Mouse (Mus musculus) midbrain, embryonic 15.5 days (tissue): ENCODE data around the gene Kctd18. TPM values are rescaled to one million over a fixed set of nuclear protein-coding genes. Genes with fewer than 3 reads are reported as not detected.
"Not testable (repeated sequence)": the region's sequence is repeated elsewhere in the genome, so short reads cannot be mapped to it uniquely, and the experiment has no call there.

ENCODE experiments used
- ATAC-seq: fragments of 200-750 bp; cut with Nextera tagmentation; replicated peaks from 2 replicates; pipeline ENCODE4 v1.8.0; 2017; ENCODE audit warnings: moderate TSS enrichment
- H3K27ac ChIP-seq: fragments of 300-500 bp; sonication (generic); 2 replicates; pipeline ENCODE4 v1.5.1; 2015; ENCODE audit warnings: mild to moderate bottlenecking, inconsistent platforms
- H3K27me3 ChIP-seq: fragments of 300-500 bp; sonication (generic); replicated peaks from 2 replicates; pipeline ENCODE4 v1.6.1; 2015; ENCODE audit warnings: inconsistent platforms
- H3K36me3 ChIP-seq: fragments of 300-500 bp; sonication (generic); replicated peaks from 2 replicates; pipeline ENCODE4 v1.6.1; 2015; ENCODE audit warnings: inconsistent platforms
- H3K4me1 ChIP-seq: fragments of 300-500 bp; sonication (generic); 2 replicates; pipeline ENCODE4 v1.6.1; 2015; ENCODE audit warnings: inconsistent platforms
- H3K4me2 ChIP-seq: fragments of 300-500 bp; sonication (generic); 2 replicates; pipeline ENCODE4 v1.6.1; 2015; ENCODE audit warnings: inconsistent platforms, mild to moderate bottlenecking, moderate library complexity
- H3K4me3 ChIP-seq: fragments of 300-500 bp; sonication (generic); 2 replicates; pipeline ENCODE4 v1.5.1; 2015; ENCODE audit warnings: mild to moderate bottlenecking, inconsistent platforms
- H3K9ac ChIP-seq: fragments of 300-500 bp; sonication (generic); 2 replicates; pipeline ENCODE4 v1.6.1; 2015; ENCODE audit warnings: mild to moderate bottlenecking, inconsistent platforms
- H3K9me3 ChIP-seq: fragments of 300-500 bp; sonication (generic); 2 replicates; pipeline ENCODE4 v1.6.1; 2016; ENCODE audit warnings: inconsistent platforms
- WGBS: fragments of 180-500 bp; shearing (Covaris S2); methylation state at CpG from one replicate; pipeline ENCODE4 v1.1.7; 2015; ENCODE audit warnings: mixed read lengths; 5-methylcytosine and 5-hydroxymethylcytosine counted together
- polyA plus RNA-seq: library from polyadenylated mRNA; unstranded; fragments of >200 nt; fragmentation: Nextera tagmentation; extraction: Ambion mirVana; gene quantifications from 2 replicates; pipeline ENCODE4 v1.2.1, GENCODE M21; 2015

The Kctd18 gene
- polyA plus RNA-seq, result 28.9 and 29.7 TPM in 2 replicates

GRCm38 (mm10) chr1:58018856-58019255 lies at the start of gene Kctd18:
Gene Kctd18, minus strand, starts transcription at chr1:58018956.
- Histone ChIP-seq H3K4me2 (no peak within 1 kb of the TSS), H3K9ac (no peak within 1 kb of the TSS), H3K27me3 (no peaks in the 10 kb centered on the region), H3K27ac (no peak within 1 kb of the TSS), H3K4me1 (no peaks in the 10 kb centered on the region), H3K9me3 (no peaks in the 10 kb centered on the region), H3K4me3 (no peak within 1 kb of the TSS), H3K36me3 (no peaks in the 10 kb centered on the region)
- ATAC-seq, result no peak
- WGBS, result 95% methylated on average over 7 of the region's 7 CpGs

GRCm38 (mm10) chr1:58065606-58066005 lies 46.9 kb upstream of the Kctd18 start:
- WGBS, result 76% methylated on average over 3 of the region's 3 CpGs
- H3K27me3 ChIP-seq, result no peaks in the 10 kb centered on the region
- no peak overlapping the region for H3K9ac ChIP-seq
- H3K4me3 ChIP-seq, result no peak overlapping the region
- no peak for ATAC-seq
- no peak overlapping the region for H3K27ac ChIP-seq
- no peaks in the 10 kb centered on the region for H3K9me3 ChIP-seq
- no peak overlapping the region for H3K4me2 ChIP-seq
- no peaks in the 10 kb centered on the region for H3K36me3 ChIP-seq
- no peaks in the 10 kb centered on the region for H3K4me1 ChIP-seq

- Histone ChIP-seq H3K4me1 (no peaks in the 10 kb centered on the region), H3K4me2 (no peak overlapping the region), H3K27ac (no peak overlapping the region), H3K4me3 (no peak overlapping the region), H3K9me3 (no peaks in the 10 kb centered on the region), H3K27me3 (no peaks in the 10 kb centered on the region), H3K36me3 (no peaks in the 10 kb centered on the region), H3K9ac (no peak overlapping the region)
- no peak for ATAC-seq
- WGBS, result 91% methylated on average over 5 of the region's 5 CpGs
Observed at GRCm38 (mm10) chr1:58065151-58065550, 46.4 kb upstream of the Kctd18 start.

- H3K9ac ChIP-seq, result no peak overlapping the region
Observed at GRCm38 (mm10) chr1:58062131-58062530, 43.4 kb upstream of the Kctd18 start.

GRCm38 (mm10) chr1:58058846-58059245 lies 40.1 kb upstream of the Kctd18 start:
- 93% methylated on average over 4 of the region's 4 CpGs for WGBS
- no peaks in the 10 kb centered on the region for H3K4me1 ChIP-seq
- H3K9ac ChIP-seq, result no peak overlapping the region
- no peak overlapping the region for H3K4me2 ChIP-seq
- no peaks in the 10 kb centered on the region for H3K36me3 ChIP-seq
- H3K4me3 ChIP-seq, result no peak overlapping the region
- no peaks in the 10 kb centered on the region for H3K9me3 ChIP-seq
- ATAC-seq, result no peak
- H3K27ac ChIP-seq, result no peak overlapping the region
- no peaks in the 10 kb centered on the region for H3K27me3 ChIP-seq

More at GRCm38 (mm10) chr1:58062131-58062530, 43.4 kb upstream of the Kctd18 start:
- WGBS, result 89% methylated on average over 7 of the region's 7 CpGs
- Histone ChIP-seq H3K27me3 (no peaks in the 10 kb centered on the region), H3K4me1 (no peaks in the 10 kb centered on the region), H3K36me3 (no peaks in the 10 kb centered on the region), H3K4me2 (no peak overlapping the region), H3K4me3 (no peak overlapping the region), H3K9me3 (no peaks in the 10 kb centered on the region), H3K27ac (no peak overlapping the region)
- no peak for ATAC-seq

- 80% methylated on average over 11 of the region's 11 CpGs for WGBS
- H3K9me3 ChIP-seq, result no peaks in the 10 kb centered on the region
- no peak overlapping the region for H3K4me2 ChIP-seq
- no peaks in the 10 kb centered on the region for H3K4me1 ChIP-seq
- H3K4me3 ChIP-seq, result no peak overlapping the region
- H3K27me3 ChIP-seq, result no peaks in the 10 kb centered on the region
- H3K36me3 ChIP-seq, result no peaks in the 10 kb centered on the region
- no peak overlapping the region; the same call in 1 of the 2 replicates for H3K9ac ChIP-seq
- no peak for ATAC-seq
- H3K27ac ChIP-seq, result no peak overlapping the region
Observed at GRCm38 (mm10) chr1:58056939-58057338, 38.2 kb upstream of the Kctd18 start.

- no peaks in the 10 kb centered on the region for H3K27me3 ChIP-seq
- H3K27ac ChIP-seq, result no peak overlapping the region
- H3K36me3 ChIP-seq, result no peaks in the 10 kb centered on the region
- H3K9me3 ChIP-seq, result no peaks in the 10 kb centered on the region
- H3K4me3 ChIP-seq, result no peak overlapping the region
- no peak for ATAC-seq
- 75% methylated on average over 13 of the region's 13 CpGs for WGBS
- H3K4me1 ChIP-seq, result no peaks in the 10 kb centered on the region
- H3K4me2 ChIP-seq, result no peak overlapping the region
- H3K9ac ChIP-seq, result no peak overlapping the region
Observed at GRCm38 (mm10) chr1:58056074-58056807, 37.5 kb upstream of the Kctd18 start.

- H3K9ac ChIP-seq, result no peak overlapping the region
- WGBS, result 77% methylated on average over 11 of the region's 11 CpGs
- no peak overlapping the region for H3K4me3 ChIP-seq
- no peak; the same call in 1 of the 2 replicates for ATAC-seq
- H3K27ac ChIP-seq, result no peak overlapping the region
- H3K4me2 ChIP-seq, result no peak overlapping the region
- H3K9me3 ChIP-seq, result no peaks in the 10 kb centered on the region
- no peaks in the 10 kb centered on the region for H3K27me3 ChIP-seq
- H3K36me3 ChIP-seq, result no peaks in the 10 kb centered on the region
- no peaks in the 10 kb centered on the region for H3K4me1 ChIP-seq
Observed at GRCm38 (mm10) chr1:58055598-58055997, 36.8 kb upstream of the Kctd18 start.

GRCm38 (mm10) chr1:58049126-58049525 lies 30.4 kb upstream of the Kctd18 start:
- no peak for ATAC-seq
- 88% methylated on average over 5 of the region's 5 CpGs for WGBS
- Histone ChIP-seq H3K4me3 (no peak overlapping the region), H3K27me3 (no peaks in the 10 kb centered on the region), H3K36me3 (no peaks in the 10 kb centered on the region), H3K4me2 (no peak overlapping the region), H3K9me3 (no peaks in the 10 kb centered on the region), H3K27ac (no peak overlapping the region), H3K4me1 (peaks cover 3% of the 10 kb centered on the region; the same call in 1 of the 2 replicates), H3K9ac (no peak overlapping the region)

- H3K27me3 ChIP-seq, result no peaks in the 10 kb centered on the region
- no peaks in the 10 kb centered on the region for H3K9me3 ChIP-seq
- WGBS, result 31% methylated on average over 3 of the region's 3 CpGs
- peak; percentile 51; the same call in 1 of the 2 replicates for ATAC-seq
- no peaks in the 10 kb centered on the region for H3K36me3 ChIP-seq
- no peak overlapping the region for H3K4me3 ChIP-seq
- H3K9ac ChIP-seq, result no peak overlapping the region
- peaks cover 3% of the 10 kb centered on the region; the same call in 1 of the 2 replicates for H3K4me1 ChIP-seq
- H3K27ac ChIP-seq, result 0 out of 2 replicates have a peak overlapping the region, but pooled peaks have one; percentile 23
- no peak overlapping the region for H3K4me2 ChIP-seq
Observed at GRCm38 (mm10) chr1:58046721-58047290, 28.1 kb upstream of the Kctd18 start.

GRCm38 (mm10) chr1:58045546-58045945 lies 26.8 kb upstream of the Kctd18 start:
- Histone ChIP-seq H3K4me2 (no peak overlapping the region), H3K4me1 (peaks cover 3% of the 10 kb centered on the region; the same call in 1 of the 2 replicates), H3K9ac (no peak overlapping the region), H3K36me3 (no peaks in the 10 kb centered on the region), H3K9me3 (no peaks in the 10 kb centered on the region), H3K27ac (no peak overlapping the region), H3K27me3 (no peaks in the 10 kb centered on the region), H3K4me3 (no peak overlapping the region)
- 64% methylated on average over 5 of the region's 5 CpGs for WGBS
- no peak for ATAC-seq

- Histone ChIP-seq H3K36me3 (no peaks in the 10 kb centered on the region), H3K9me3 (no peaks in the 10 kb centered on the region), H3K9ac (no peak overlapping the region), H3K4me3 (no peak overlapping the region), H3K27me3 (no peaks in the 10 kb centered on the region), H3K4me2 (no peak overlapping the region), H3K27ac (no peak overlapping the region), H3K4me1 (peaks cover 3% of the 10 kb centered on the region; the same call in 1 of the 2 replicates)
- ATAC-seq, result no peak
- WGBS, result 68% methylated on average over 3 of the region's 3 CpGs
Observed at GRCm38 (mm10) chr1:58045076-58045475, 26.3 kb upstream of the Kctd18 start.

GRCm38 (mm10) chr1:58037306-58037705 lies 18.6 kb upstream of the Kctd18 start:
- H3K27ac ChIP-seq, H3K36me3 ChIP-seq, H3K4me2 ChIP-seq, H3K27me3 ChIP-seq, H3K4me3 ChIP-seq, H3K4me1 ChIP-seq, ATAC-seq, H3K9ac ChIP-seq, H3K9me3 ChIP-seq: not testable (repeated sequence)
- WGBS, result 95% methylated on average over 9 of the region's 9 CpGs
